Mouse (Mus musculus) lung, postnatal 25 days (tissue): ENCODE results near the gene Fsip1.
A peak's percentile ranks its signal among the peaks of the same experiment; 100 is the strongest.
"Not testable (repeated sequence)": the region's sequence is repeated elsewhere in the genome, so short reads cannot be mapped to it uniquely, and the experiment has no call there.

ENCODE experiments used
- DNase-seq: peaks from one replicate; pipeline ENCODE4 v3.0.0; 2022; ENCODE audit warnings: low spot score

The Fsip1 gene

GRCm38 (mm10) chr2:118256621-118257053 lies at the start of gene Fsip1:
TSS of gene Fsip1 (minus strand) at chr2:118256966.
- DNase-seq = peak; percentile 86

- no peak for DNase-seq
Observed at GRCm38 (mm10) chr2:118306522-118306895, 49.7 kb upstream of the Fsip1 start.

- peak; percentile 1 for DNase-seq
Observed at GRCm38 (mm10) chr2:118305827-118306521, 49.2 kb upstream of the Fsip1 start.

- no peak for DNase-seq
Observed at GRCm38 (mm10) chr2:118303456-118303855, 46.7 kb upstream of the Fsip1 start.

- DNase-seq = no peak
Observed at GRCm38 (mm10) chr2:118301656-118302055, 44.9 kb upstream of the Fsip1 start.

GRCm38 (mm10) chr2:118301041-118301545 lies 44.3 kb upstream of the Fsip1 start:
- no peak for DNase-seq

- no peak for DNase-seq
Observed at GRCm38 (mm10) chr2:118299981-118300380, 43.2 kb upstream of the Fsip1 start.

GRCm38 (mm10) chr2:118298601-118299000 lies 41.8 kb upstream of the Fsip1 start:
- no peak for DNase-seq

GRCm38 (mm10) chr2:118297966-118298365 lies 41.2 kb upstream of the Fsip1 start:
- no peak for DNase-seq

- DNase-seq = no peak
Observed at GRCm38 (mm10) chr2:118295505-118295904, 38.7 kb upstream of the Fsip1 start.

GRCm38 (mm10) chr2:118293583-118293982 lies 36.8 kb upstream of the Fsip1 start:
- no peak for DNase-seq

- not testable (repeated sequence) for DNase-seq
Observed at GRCm38 (mm10) chr2:118289066-118289460, 32.3 kb upstream of the Fsip1 start.

GRCm38 (mm10) chr2:118288326-118289065 lies 31.7 kb upstream of the Fsip1 start:
- DNase-seq = no peak

GRCm38 (mm10) chr2:118287678-118288077 lies 30.9 kb upstream of the Fsip1 start:
- no peak for DNase-seq

- no peak for DNase-seq
Observed at GRCm38 (mm10) chr2:118282467-118282866, 25.7 kb upstream of the Fsip1 start.

- DNase-seq = no peak
Observed at GRCm38 (mm10) chr2:118278249-118278648, 21.5 kb upstream of the Fsip1 start.

- DNase-seq = no peak
Observed at GRCm38 (mm10) chr2:118271606-118272005, 14.8 kb upstream of the Fsip1 start.

- DNase-seq = no peak
Observed at GRCm38 (mm10) chr2:118270213-118270612, 13.4 kb upstream of the Fsip1 start.

GRCm38 (mm10) chr2:118263914-118264201 lies 7.1 kb upstream of the Fsip1 start:
- DNase-seq = no peak

GRCm38 (mm10) chr2:118263151-118263913 lies 6.6 kb upstream of the Fsip1 start:
- DNase-seq = peak; percentile 65

- DNase-seq = no peak
Observed at GRCm38 (mm10) chr2:118262673-118263072, 5.9 kb upstream of the Fsip1 start.

GRCm38 (mm10) chr2:118259746-118260145 lies 3.0 kb upstream of the Fsip1 start:
- DNase-seq = no peak

- no peak for DNase-seq
Observed at GRCm38 (mm10) chr2:118257094-118257493, 328 bp upstream of the Fsip1 start.
